Mouse (Mus musculus): Measurements from ENCODE around the gene Ibsp.

Ibsp gene

GRCm38 (mm10) chr5:104342881-104343280 is 43.9 kb downstream of the Ibsp start:
- peak; percentile 74 for DNase-seq (ENCODE audit: low read depth)

GRCm38 (mm10) chr5:104344526-104345240 is 45.7 kb downstream of the Ibsp start:
- peak; percentile 88 for DNase-seq (ENCODE audit: low read depth)

GRCm38 (mm10) chr5:104345241-104345630 is 46.3 kb downstream of the Ibsp start:
- DNase-seq (ENCODE audit: low read depth), result peak; percentile 66

- no peak for DNase-seq (ENCODE audit: low read depth)
These were observed 52.1 kb downstream of the Ibsp start for GRCm38 (mm10) chr5:104351041-104351440.

GRCm38 (mm10) chr5:104351874-104352273 is 52.9 kb downstream of the Ibsp start:
- DNase-seq (ENCODE audit: low read depth), result no peak

- peak; percentile 58 for DNase-seq (ENCODE audit: low read depth)
These were observed 58.6 kb downstream of the Ibsp start for GRCm38 (mm10) chr5:104357575-104357974.

GRCm38 (mm10) chr5:104358592-104358991 is 59.6 kb downstream of the Ibsp start:
- peak; percentile 67 for DNase-seq (ENCODE audit: low read depth)

- no peak for DNase-seq (ENCODE audit: low read depth)
These were observed 60.3 kb downstream of the Ibsp start for GRCm38 (mm10) chr5:104359257-104359656.

Measured in 416B (cell line).